Mouse (Mus musculus): ENCODE data around the gene Acr.

The Acr gene

GRCm38 (mm10) chr15:89568114-89568513, at the start of gene Acr:
TSS of gene Acr (plus strand) at chr15:89568326.
- no peak for DNase-seq (ENCODE audit: low spot score)

GRCm38 (mm10) chr15:89521951-89522350, 46.2 kb upstream of the Acr start:
- no peak for DNase-seq (ENCODE audit: low spot score)

GRCm38 (mm10) chr15:89522566-89523282, 45.4 kb upstream of the Acr start:
- no peak for DNase-seq (ENCODE audit: low spot score)

GRCm38 (mm10) chr15:89523283-89523832, 44.8 kb upstream of the Acr start:
- DNase-seq (ENCODE audit: low spot score) = no peak

GRCm38 (mm10) chr15:89524001-89524571, 44.0 kb upstream of the Acr start:
- DNase-seq (ENCODE audit: low spot score) = no peak

GRCm38 (mm10) chr15:89524611-89525415, 43.3 kb upstream of the Acr start:
- DNase-seq (ENCODE audit: low spot score) = no peak

GRCm38 (mm10) chr15:89525464-89525863, 42.7 kb upstream of the Acr start:
- DNase-seq (ENCODE audit: low spot score) = no peak

GRCm38 (mm10) chr15:89525896-89526295, 42.2 kb upstream of the Acr start:
- DNase-seq (ENCODE audit: low spot score) = no peak

GRCm38 (mm10) chr15:89526776-89527325, 41.3 kb upstream of the Acr start:
- DNase-seq (ENCODE audit: low spot score) = no peak

- DNase-seq (ENCODE audit: low spot score) = peak; percentile 4
Observed at GRCm38 (mm10) chr15:89527466-89527865, 40.7 kb upstream of the Acr start.

- no peak for DNase-seq (ENCODE audit: low spot score)
Observed at GRCm38 (mm10) chr15:89528201-89528850, 39.8 kb upstream of the Acr start.

GRCm38 (mm10) chr15:89528923-89529322, 39.2 kb upstream of the Acr start:
- no peak for DNase-seq (ENCODE audit: low spot score)

GRCm38 (mm10) chr15:89530336-89530735, 37.8 kb upstream of the Acr start:
- peak; percentile 75 for DNase-seq (ENCODE audit: low spot score)

- no peak for DNase-seq (ENCODE audit: low spot score)
Observed at GRCm38 (mm10) chr15:89531399-89531798, 36.7 kb upstream of the Acr start.

GRCm38 (mm10) chr15:89532026-89532923, 35.9 kb upstream of the Acr start:
- DNase-seq (ENCODE audit: low spot score) = peak; percentile 77

GRCm38 (mm10) chr15:89532924-89533842, 34.9 kb upstream of the Acr start:
- peak; percentile 17 for DNase-seq (ENCODE audit: low spot score)

GRCm38 (mm10) chr15:89533843-89534207, 34.3 kb upstream of the Acr start:
- DNase-seq (ENCODE audit: low spot score) = no peak

- no peak for DNase-seq (ENCODE audit: low spot score)
Observed at GRCm38 (mm10) chr15:89544171-89544570, 24.0 kb upstream of the Acr start.

- DNase-seq (ENCODE audit: low spot score) = no peak
Observed at GRCm38 (mm10) chr15:89547321-89547720, 20.8 kb upstream of the Acr start.

Measured in layer of hippocampus, adult 11-12 months (tissue).